Mouse (Mus musculus): ENCODE data around the gene Hps4. TPM values are rescaled to one million over a fixed set of nuclear protein-coding genes. Genes with fewer than 3 reads are reported as not detected.
A peak's percentile ranks its signal among the peaks of the same experiment; 100 is the strongest.

Gene Hps4
- total and polyA plus RNA-seq, 2 experiments from 2014 or later, result 12.5 to 13.5 TPM

DNA sequence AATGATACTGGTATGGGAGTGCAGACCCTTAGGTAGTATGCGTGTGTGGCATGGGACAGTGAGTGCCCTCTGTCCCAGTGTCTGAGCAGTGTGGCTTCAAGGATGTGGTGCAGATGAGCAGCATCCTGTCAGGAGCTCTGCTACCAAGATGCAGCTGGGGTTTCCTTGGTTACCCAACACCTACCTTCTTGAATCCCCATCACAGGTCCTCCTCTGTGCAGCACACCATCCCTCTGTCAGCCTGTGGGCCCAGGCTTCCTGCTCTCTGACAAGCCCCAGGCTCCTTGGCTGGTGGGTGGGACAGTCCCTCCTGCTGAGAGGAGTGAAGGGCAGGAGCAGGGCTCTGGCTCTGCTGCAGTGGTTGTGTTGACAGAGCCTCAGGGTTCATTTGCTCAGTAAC lies 34.5 kb downstream of the Hps4 start:
- peaks cover 39% of the 10 kb centered on the region for H3K36me3 ChIP-seq (replicated peaks; ENCODE audit: control insufficient read depth, insufficient read depth, low read length)
- no peak for DNase-seq (ENCODE audit: low spot score)
- no peak overlapping the region for H3K9ac ChIP-seq (replicated peaks; ENCODE audit: low read depth, low read length)
- 100% methylated on average over 1 of the region's 1 CpGs for WGBS
- ATAC-seq (ENCODE audit: insufficient read depth, low read depth), result no peak
- H3K27me3 ChIP-seq (ENCODE audit: control insufficient read depth, insufficient read depth, low read length), result no peaks in the 10 kb centered on the region
- H3K4me3 ChIP-seq (ENCODE audit: low read depth, low read length), result no peak overlapping the region
- H3K4me2 ChIP-seq (ENCODE audit: low read depth, low read length), result no peak overlapping the region
- H3K9me3 ChIP-seq (replicated peaks; ENCODE audit: control insufficient read depth, low read length), result no peaks in the 10 kb centered on the region
- TF ChIP-seq EP300 (IDR thresholded peaks at IDR 0.05; ENCODE audit: low read depth), result no peak
- TF ChIP-seq CTCF (IDR thresholded peaks at IDR 0.05; ENCODE audit: low read depth), result no peak
- H3K4me1 ChIP-seq (ENCODE audit: control insufficient read depth, insufficient read depth), result no peaks in the 10 kb centered on the region
- no peak overlapping the region for H3K27ac ChIP-seq (ENCODE audit: low read depth)

DNA sequence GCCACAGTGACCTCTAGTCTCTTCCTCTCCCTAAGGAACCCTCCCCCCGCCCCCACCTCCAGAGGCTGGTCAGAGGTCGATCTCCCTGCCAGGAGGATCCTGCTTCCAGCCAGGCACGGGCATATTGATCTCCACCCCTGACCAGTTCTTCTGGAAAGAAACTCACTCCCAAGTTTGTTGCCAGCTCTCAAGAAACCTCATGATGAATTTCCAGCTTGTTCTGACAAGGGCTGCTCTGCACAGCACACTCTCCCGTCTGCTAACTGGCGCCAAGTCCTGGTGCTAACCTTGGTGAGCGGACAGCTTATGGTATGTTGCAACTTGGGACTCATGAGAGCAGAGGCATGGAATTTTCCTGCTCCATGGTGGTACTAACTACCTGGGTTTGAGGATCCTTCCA lies 35.8 kb downstream of the Hps4 start:
- no peak for ATAC-seq (ENCODE audit: insufficient read depth, low read depth)
- Histone ChIP-seq H3K27ac (ENCODE audit: low read depth) (no peak overlapping the region), H3K4me2 (ENCODE audit: low read depth, low read length) (no peak overlapping the region), H3K36me3 (replicated peaks; ENCODE audit: control insufficient read depth, insufficient read depth, low read length) (peaks cover 36% of the 10 kb centered on the region), H3K4me1 (ENCODE audit: control insufficient read depth, insufficient read depth) (no peaks in the 10 kb centered on the region), H3K4me3 (ENCODE audit: low read depth, low read length) (no peak overlapping the region), H3K9ac (replicated peaks; ENCODE audit: low read depth, low read length) (no peak overlapping the region), H3K27me3 (ENCODE audit: control insufficient read depth, insufficient read depth, low read length) (no peaks in the 10 kb centered on the region), H3K9me3 (replicated peaks; ENCODE audit: control insufficient read depth, low read length) (no peaks in the 10 kb centered on the region)
- DNase-seq (ENCODE audit: low spot score), result no peak
- TF ChIP-seq EP300 (IDR thresholded peaks at IDR 0.05; ENCODE audit: low read depth) (no peak), CTCF (IDR thresholded peaks at IDR 0.05; ENCODE audit: low read depth) (no peak)
- 70% methylated on average over 6 of the region's 6 CpGs for WGBS

DNA sequence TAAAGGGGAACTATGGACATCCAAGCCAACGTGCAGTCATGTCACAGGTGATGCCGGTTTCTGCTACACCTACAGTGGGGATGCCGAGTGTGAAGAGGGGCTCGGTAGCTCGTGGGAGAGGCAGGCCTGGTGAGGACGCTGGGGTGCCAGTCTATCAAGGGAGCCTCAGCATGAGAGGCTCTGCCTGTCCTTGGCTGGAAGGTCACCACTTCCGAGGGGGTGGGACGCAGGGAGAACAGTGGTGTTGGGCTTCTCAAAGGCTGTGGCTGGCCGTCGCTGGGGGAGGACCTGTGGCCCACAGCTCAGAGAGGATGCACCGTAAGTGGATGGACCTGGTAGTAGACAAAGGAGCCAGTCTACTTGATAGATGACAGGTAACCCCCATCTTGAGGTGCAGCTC lies 38.3 kb downstream of the Hps4 start:
- Histone ChIP-seq H3K4me3 (ENCODE audit: low read depth, low read length) (no peak overlapping the region), H3K9me3 (replicated peaks; ENCODE audit: control insufficient read depth, low read length) (no peaks in the 10 kb centered on the region), H3K27ac (ENCODE audit: low read depth) (no peak overlapping the region), H3K4me2 (ENCODE audit: low read depth, low read length) (no peak overlapping the region), H3K36me3 (replicated peaks; ENCODE audit: control insufficient read depth, insufficient read depth, low read length) (peaks cover 17% of the 10 kb centered on the region), H3K27me3 (ENCODE audit: control insufficient read depth, insufficient read depth, low read length) (no peaks in the 10 kb centered on the region), H3K9ac (replicated peaks; ENCODE audit: low read depth, low read length) (no peak overlapping the region), H3K4me1 (ENCODE audit: control insufficient read depth, insufficient read depth) (no peaks in the 10 kb centered on the region)
- ATAC-seq (ENCODE audit: insufficient read depth, low read depth) (no peak), DNase-seq (ENCODE audit: low spot score) (no peak)
- 59% methylated on average over 11 of the region's 11 CpGs for WGBS
- TF ChIP-seq EP300 (IDR thresholded peaks at IDR 0.05; ENCODE audit: low read depth), result no peak
- no peak for TF ChIP-seq CTCF (IDR thresholded peaks at IDR 0.05; ENCODE audit: low read depth)

DNA sequence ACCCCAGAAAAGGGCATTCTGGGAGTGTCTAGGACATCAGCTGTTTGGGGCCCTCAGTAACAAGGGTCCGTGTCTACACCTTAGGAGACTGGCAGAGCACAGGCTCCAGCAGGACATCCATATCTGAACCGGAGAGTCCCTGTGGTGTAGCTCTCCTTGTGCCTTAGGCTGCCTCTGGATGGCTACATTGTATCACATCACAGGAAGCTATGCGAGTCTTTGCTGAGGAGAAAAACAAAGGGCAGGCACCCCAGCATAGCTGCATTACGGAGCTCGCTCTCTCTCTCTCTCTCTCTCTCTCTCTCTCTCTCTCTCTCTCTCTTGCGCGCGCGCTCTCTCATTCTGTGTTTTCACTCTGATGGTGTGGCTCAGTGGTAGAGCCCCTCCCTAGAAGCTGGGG lies 39.2 kb downstream of the Hps4 start:
- H3K4me1 ChIP-seq (ENCODE audit: control insufficient read depth, insufficient read depth), result no peaks in the 10 kb centered on the region
- no peak for DNase-seq (ENCODE audit: low spot score)
- no peak overlapping the region for H3K27ac ChIP-seq (ENCODE audit: low read depth)
- peaks cover 17% of the 10 kb centered on the region for H3K36me3 ChIP-seq (replicated peaks; ENCODE audit: control insufficient read depth, insufficient read depth, low read length)
- no peaks in the 10 kb centered on the region for H3K9me3 ChIP-seq (replicated peaks; ENCODE audit: control insufficient read depth, low read length)
- TF ChIP-seq EP300 (IDR thresholded peaks at IDR 0.05; ENCODE audit: low read depth) (no peak), CTCF (IDR thresholded peaks at IDR 0.05; ENCODE audit: low read depth) (no peak)
- WGBS, result 78% methylated on average over 9 of the region's 9 CpGs
- no peaks in the 10 kb centered on the region for H3K27me3 ChIP-seq (ENCODE audit: control insufficient read depth, insufficient read depth, low read length)
- no peak for ATAC-seq (ENCODE audit: insufficient read depth, low read depth)
- no peak overlapping the region for H3K4me3 ChIP-seq (ENCODE audit: low read depth, low read length)
- H3K4me2 ChIP-seq (ENCODE audit: low read depth, low read length), result no peak overlapping the region
- H3K9ac ChIP-seq (replicated peaks; ENCODE audit: low read depth, low read length), result no peak overlapping the region

DNA sequence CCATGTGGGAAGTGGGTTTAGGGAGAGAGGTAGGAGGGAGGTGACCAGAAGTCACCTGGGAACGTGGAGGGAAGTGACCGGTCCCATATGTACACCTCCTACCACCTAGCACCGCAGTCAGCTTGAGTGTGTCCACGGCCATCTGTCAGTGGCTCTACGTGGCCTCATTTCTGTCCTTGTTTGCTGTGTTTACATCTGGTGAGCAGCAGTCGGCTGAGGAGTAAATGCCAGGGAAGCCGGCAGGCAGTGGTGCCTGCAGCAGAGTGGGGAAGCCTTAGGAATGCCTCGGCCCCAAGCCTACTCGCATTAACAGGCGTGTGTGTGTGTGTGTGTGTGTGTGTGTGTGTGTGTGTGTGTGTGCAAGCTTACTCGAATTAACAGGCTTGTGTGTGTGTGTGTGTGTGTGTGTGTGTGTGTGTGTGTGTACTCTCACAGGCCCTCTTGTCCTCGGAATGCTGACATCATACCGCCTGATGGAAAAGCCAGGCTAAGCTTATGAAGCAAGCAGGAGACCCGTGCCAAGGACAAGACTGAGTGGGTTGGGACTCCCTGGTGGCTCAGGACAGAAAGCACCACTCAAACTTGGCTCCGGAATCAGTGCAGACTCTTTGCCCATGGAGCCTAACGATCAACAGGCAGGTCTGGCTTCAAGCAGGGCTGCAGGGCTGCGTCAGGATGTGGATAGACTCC lies 39.9 kb downstream of the Hps4 start:
- Histone ChIP-seq H3K36me3 (replicated peaks; ENCODE audit: control insufficient read depth, insufficient read depth, low read length) (peaks cover 17% of the 10 kb centered on the region), H3K9ac (replicated peaks; ENCODE audit: low read depth, low read length) (no peak overlapping the region), H3K9me3 (replicated peaks; ENCODE audit: control insufficient read depth, low read length) (no peaks in the 10 kb centered on the region), H3K27me3 (ENCODE audit: control insufficient read depth, insufficient read depth, low read length) (0 out of 2 replicates have a peak, but pooled peaks cover 2% of the 10 kb centered on the region), H3K4me1 (ENCODE audit: control insufficient read depth, insufficient read depth) (no peaks in the 10 kb centered on the region), H3K27ac (ENCODE audit: low read depth) (peak overlapping the region; percentile 9; the same call in 1 of the 2 replicates), H3K4me2 (ENCODE audit: low read depth, low read length) (no peak overlapping the region), H3K4me3 (ENCODE audit: low read depth, low read length) (no peak overlapping the region)
- DNase-seq (ENCODE audit: low spot score) (no peak), ATAC-seq (ENCODE audit: insufficient read depth, low read depth) (peak; percentile 52; the same call in 1 of the 2 replicates)
- TF ChIP-seq CTCF (IDR thresholded peaks at IDR 0.05; ENCODE audit: low read depth) (no peak), EP300 (IDR thresholded peaks at IDR 0.05; ENCODE audit: low read depth) (no peak)
- 59% methylated on average over 16 of the region's 17 CpGs for WGBS

Measured in heart, postnatal 0 days (tissue).